Mouse (Mus musculus) lung, postnatal 0 days (tissue): ENCODE measurements around the gene Tnfsfm13.

Source experiments
- CTCF ChIP-seq: IDR thresholded peaks from 2 replicates; pipeline ENCODE4 v1.5.1; 2016; ENCODE audit warnings: antibody characterized with exemption, mild to moderate bottlenecking
- EP300 ChIP-seq: IDR thresholded peaks from 2 replicates; pipeline ENCODE4 v1.6.1; 2016; ENCODE audit warnings: antibody characterized with exemption, mild to moderate bottlenecking, control low read depth

DNA sequence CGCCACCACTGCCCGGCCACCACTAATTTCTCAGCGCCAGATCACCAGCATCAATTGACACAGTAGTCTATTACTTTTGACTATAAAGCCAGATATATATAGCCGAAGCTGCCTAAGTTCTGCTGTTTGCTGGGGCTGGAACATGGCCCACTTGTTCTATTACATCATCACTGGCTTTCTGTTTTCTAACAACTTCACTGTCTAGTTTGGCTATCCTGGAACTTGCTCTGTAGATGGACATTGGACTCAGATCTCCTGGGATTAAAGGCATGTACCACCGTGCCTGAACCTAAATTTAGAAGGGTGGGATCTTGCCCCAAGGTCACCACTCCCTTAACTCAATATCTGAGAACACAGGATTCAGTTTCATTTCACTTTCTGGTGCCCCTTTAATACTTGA, 50.0 kb downstream of the Tnfsfm13 start:
- TF ChIP-seq EP300 (no peak), CTCF (no peak)
